Mouse (Mus musculus) thymus, adult 2 months (tissue): ENCODE data around the gene Olfr1056. TPM values are rescaled to one million over a fixed set of nuclear protein-coding genes. Genes with fewer than 3 reads are reported as not detected.

Experiments
- DNase-seq: peaks from one replicate; pipeline ENCODE4 v3.0.0; 2021
- H3K27ac ChIP-seq: fragments of 200-500 bp; 2 replicates; pipeline ENCODE4 v1.5.1; 2012; ENCODE audit warnings: low read length, control low read depth; ENCODE audit not compliant: control insufficient read depth, insufficient read depth
- H3K27me3 ChIP-seq: fragments of 200-500 bp; 2 replicates; pipeline ENCODE4 v1.6.1; 2012; ENCODE audit warnings: mild to moderate bottlenecking, low read length, moderate library complexity, mixed read lengths; ENCODE audit not compliant: control insufficient read depth, insufficient read depth
- H3K36me3 ChIP-seq: fragments of 200-500 bp; 2 replicates; pipeline ENCODE4 v1.6.1; 2012; ENCODE audit warnings: mild to moderate bottlenecking, low read length, moderate library complexity; ENCODE audit not compliant: control insufficient read depth, insufficient read depth
- H3K4me1 ChIP-seq: fragments of 200-500 bp; replicated peaks from 2 replicates; pipeline ENCODE4 v1.6.1; 2012; ENCODE audit warnings: low read length; ENCODE audit not compliant: control insufficient read depth, insufficient read depth
- H3K4me3 ChIP-seq: fragments of 200-500 bp; 2 replicates; pipeline ENCODE4 v1.5.1; 2012; ENCODE audit warnings: mild to moderate bottlenecking, low read length, control low read depth, moderate library complexity; ENCODE audit not compliant: control insufficient read depth, insufficient read depth
- CTCF ChIP-seq: fragments of 200-500 bp; IDR thresholded peaks from 2 replicates; pipeline ENCODE4 v1.5.1; 2012; ENCODE audit warnings: mild to moderate bottlenecking, control low read depth, low read length, moderate library complexity, borderline replicate concordance; ENCODE audit not compliant: control insufficient read depth, poor library complexity, insufficient read depth; ENCODE audit errors: extremely low read depth
- POLR2A ChIP-seq: fragments of 200-500 bp; IDR thresholded peaks from 2 replicates; pipeline ENCODE4 v1.6.1; 2012; ENCODE audit warnings: mild to moderate bottlenecking, low read length, control low read depth, moderate library complexity; ENCODE audit not compliant: control insufficient read depth, poor library complexity, insufficient read depth; ENCODE audit errors: extremely low read depth
- WGBS: fragments of 180-500 bp; shearing (Covaris S2); methylation state at CpG from one replicate; pipeline ENCODE4 v1.1.7; 2018; 5-methylcytosine and 5-hydroxymethylcytosine counted together
- polyA plus RNA-seq: library from polyadenylated mRNA; depleted of rRNA; stranded (reverse); fragments of >200 nt; gene quantifications from 2 replicates; pipeline ENCODE4 v1.2.3, GENCODE M21; 2012; rRNA removed

The Olfr1056 gene
- polyA plus RNA-seq, 1 experiment = not detected

DNA sequence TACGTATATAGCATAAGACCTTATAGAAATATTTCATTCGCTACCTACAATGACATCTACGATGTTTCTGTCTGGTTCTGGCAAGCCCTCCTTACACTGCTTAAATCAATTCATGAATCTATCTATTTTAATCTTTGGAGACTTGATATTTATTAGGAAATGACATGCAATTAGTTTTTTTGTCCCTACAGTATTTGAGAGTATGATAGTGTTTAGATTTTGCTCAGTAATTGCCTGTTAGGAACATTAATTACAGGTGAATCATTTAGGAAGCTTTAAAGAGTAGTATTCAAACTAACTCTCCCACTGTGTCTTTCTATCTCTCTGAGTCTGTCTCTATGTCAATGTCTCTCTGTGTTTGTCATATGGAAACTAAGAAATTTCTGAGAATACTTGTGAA, 26.9 kb downstream of the Olfr1056 start, which contains the start of gene Olfr1054:
Gene Olfr1054 (minus strand): TSS at position 101 of the 400 bp plus-strand sequence.
- TF ChIP-seq POLR2A = no peak
- no peak for TF ChIP-seq CTCF
- Histone ChIP-seq H3K4me3 (no peak within 1 kb of the TSS), H3K4me1 (no peaks in the 10 kb centered on the region), H3K36me3 (no peaks in the 10 kb centered on the region), H3K27me3 (no peaks in the 10 kb centered on the region), H3K27ac (no peak within 1 kb of the TSS)
- 93% methylated on average over 3 of the region's 3 CpGs for WGBS
- DNase-seq = no peak

DNA sequence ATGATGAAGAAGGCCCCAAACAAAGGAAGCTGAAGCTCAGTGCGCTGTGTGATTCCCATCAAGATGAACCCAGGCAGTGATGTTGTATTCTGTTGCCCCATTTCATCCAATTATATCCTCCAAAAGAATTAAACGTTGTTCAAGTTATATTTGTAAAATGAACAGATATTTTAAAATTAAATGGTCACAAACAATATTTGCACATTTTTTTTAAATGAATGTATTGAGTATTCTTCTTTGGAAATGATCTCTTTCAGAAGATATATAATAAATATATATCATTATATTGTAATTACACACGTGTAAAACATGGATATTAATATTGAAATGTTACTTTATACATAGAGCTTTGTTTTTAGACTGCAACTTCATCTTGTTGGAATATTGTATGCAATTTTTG, 47.1 kb downstream of the Olfr1056 start, which contains the start of gene Olfr1053:
Gene Olfr1053 (minus strand): TSS at position 101 of the 400 bp plus-strand sequence.
- DNase-seq = no peak
- Histone ChIP-seq H3K36me3 (no peaks in the 10 kb centered on the region), H3K4me3 (no peak within 1 kb of the TSS), H3K4me1 (no peaks in the 10 kb centered on the region), H3K27ac (no peak within 1 kb of the TSS), H3K27me3 (no peaks in the 10 kb centered on the region)
- WGBS = 64% methylated on average over 3 of the region's 3 CpGs
- TF ChIP-seq CTCF (no peak), POLR2A (no peak)

Other genes starting within 250 kb of the Olfr1056 start
- not detected in 2 replicates for gene Olfr1039, start 226.5 kb downstream of the Olfr1056 start, polyA plus RNA-seq
- not detected in 2 replicates for gene Olfr1040, start 215.7 kb downstream of the Olfr1056 start, polyA plus RNA-seq
- gene Olfr1042, start 200.6 kb downstream of the Olfr1056 start, polyA plus RNA-seq = not detected in 2 replicates
- not detected in 2 replicates for gene Olfr1043, start 194.9 kb downstream of the Olfr1056 start, polyA plus RNA-seq
- not detected in 2 replicates for gene Olfr1044, start 184.6 kb downstream of the Olfr1056 start, polyA plus RNA-seq
- not detected in 2 replicates for gene Olfr52, start 176.8 kb downstream of the Olfr1056 start, polyA plus RNA-seq
- not detected in 2 replicates for gene Olfr1045, start 159.5 kb downstream of the Olfr1056 start, polyA plus RNA-seq
- gene Olfr1046, start 143.2 kb downstream of the Olfr1056 start, polyA plus RNA-seq = not detected in 2 replicates
- not detected in 2 replicates for gene Olfr1047, start 131.1 kb downstream of the Olfr1056 start, polyA plus RNA-seq
- gene Olfr1048, start 122.2 kb downstream of the Olfr1056 start, polyA plus RNA-seq = not detected in 2 replicates
- gene Olfr1049, start 104.1 kb downstream of the Olfr1056 start, polyA plus RNA-seq = not detected in 2 replicates
- not detected in 2 replicates for gene Olfr1051, start 83.4 kb downstream of the Olfr1056 start, polyA plus RNA-seq
- gene Olfr1052, start 70.0 kb downstream of the Olfr1056 start, polyA plus RNA-seq = not detected in 2 replicates
- not detected in 2 replicates for gene Olfr1053, start 47.2 kb downstream of the Olfr1056 start, polyA plus RNA-seq
- not detected in 2 replicates for gene Olfr1054, start 27.0 kb downstream of the Olfr1056 start, polyA plus RNA-seq
- not detected in 2 replicates for gene Olfr1055, start 12.2 kb downstream of the Olfr1056 start, polyA plus RNA-seq
- not detected in 2 replicates for gene Olfr1057, start 15.9 kb upstream of the Olfr1056 start, polyA plus RNA-seq
- gene Olfr1058, start 26.1 kb upstream of the Olfr1056 start, polyA plus RNA-seq = not detected in 2 replicates
- not detected in 2 replicates for gene Olfr1061, start 51.6 kb upstream of the Olfr1056 start, polyA plus RNA-seq
- 0.15 TPM in 1 of 2 replicates, not detected in the other for gene Olfr1062, start 64.3 kb upstream of the Olfr1056 start, polyA plus RNA-seq
- gene Olfr1065, start 88.1 kb upstream of the Olfr1056 start, polyA plus RNA-seq = 0.09 TPM in 1 of 2 replicates, not detected in the other
- not detected in 2 replicates for gene Olfr1066, start 93.8 kb upstream of the Olfr1056 start, polyA plus RNA-seq
- gene Olfr228, start 124.9 kb upstream of the Olfr1056 start, polyA plus RNA-seq = not detected in 2 replicates
- gene Olfr1076, start 146.0 kb upstream of the Olfr1056 start, polyA plus RNA-seq = not detected in 2 replicates
- not detected in 2 replicates for gene Olfr1079, start 180.0 kb upstream of the Olfr1056 start, polyA plus RNA-seq
- not detected in 2 replicates for gene Olfr1080, start 195.8 kb upstream of the Olfr1056 start, polyA plus RNA-seq
- not detected in 2 replicates for gene Olfr1082, start 236.5 kb upstream of the Olfr1056 start, polyA plus RNA-seq